Mouse (Mus musculus): ENCODE measurements at regions not wholly inside any gene's neighbourhood (a gene's known extent, or its start where the extent isn't known, plus 50 kb on each side); places are given as distances from the start of the nearest gene placed in this dataset.
"Not testable (repeated sequence)": the region's sequence is repeated elsewhere in the genome, so short reads cannot be mapped to it uniquely, and the experiment has no call there.

- no peak for TF ChIP-seq GABPA (IDR thresholded peaks at IDR 0.05; ENCODE audit: low read depth, low read length)
- TF ChIP-seq POLR2A (IDR thresholded peaks at IDR 0.05; ENCODE audit: control insufficient read depth in 1 of 2, insufficient read depth in 1 of 2, low read depth in 1 of 2, low read length in 2 of 2, poor library complexity in 1 of 2), result no peak
Measured at GRCm38 (mm10) chr1:43310711-43311695, 114.2 kb upstream of the Fhl2 start (continued).

DNA sequence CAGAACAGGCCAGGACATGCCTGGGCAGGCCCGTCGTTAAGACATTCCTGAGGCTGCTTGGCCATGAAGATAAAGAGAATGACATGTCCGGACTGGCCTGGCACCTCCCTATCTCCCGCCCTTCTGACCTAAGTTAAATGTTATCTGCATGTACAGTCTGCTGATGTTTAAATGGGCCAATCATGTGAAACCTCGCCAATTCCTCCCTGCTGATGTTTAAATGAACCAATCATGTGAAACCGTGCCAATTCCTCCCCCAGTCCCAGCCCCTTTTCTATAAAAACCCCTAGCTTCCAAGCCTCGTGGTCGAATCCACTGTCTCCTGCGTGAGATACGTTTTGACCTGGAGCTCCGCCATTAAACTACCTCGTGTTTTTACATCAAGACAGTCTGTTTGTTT, 119.5 kb upstream of the Fhl2 start:
- H3K4me3 ChIP-seq (ENCODE audit: control insufficient read depth in 1 of 2, insufficient read depth in 1 of 2, low read depth in 2 of 2, low read length in 2 of 2); H3K9ac ChIP-seq (ENCODE audit: control insufficient read depth, low read depth, low read length, poor library complexity, severe bottlenecking); H3K79me2 ChIP-seq (ENCODE audit: control insufficient read depth, insufficient read depth, low read length, poor library complexity); H3K27me3 ChIP-seq (ENCODE audit: control insufficient read depth in 1 of 2, insufficient read depth in 2 of 2, low read length in 2 of 2); H3K4me1 ChIP-seq (ENCODE audit: control insufficient read depth in 1 of 2, insufficient read depth in 2 of 2, low read length in 2 of 2); DNase-seq (ENCODE audit: low read depth, low spot score); H3K27ac ChIP-seq (ENCODE audit: control insufficient read depth, low read depth, low read length); H3K36me3 ChIP-seq (ENCODE audit: control insufficient read depth in 1 of 2, insufficient read depth in 2 of 2, low read length in 2 of 2); H3K9me3 ChIP-seq (replicated peaks; ENCODE audit: insufficient read depth, low read length): not testable (repeated sequence)

- H3K27me3 ChIP-seq (ENCODE audit: control insufficient read depth in 1 of 2, insufficient read depth in 2 of 2, low read length in 2 of 2), result no peaks in the 10 kb centered on the region
- no peaks in the 10 kb centered on the region for H3K4me1 ChIP-seq (ENCODE audit: control insufficient read depth in 1 of 2, insufficient read depth in 2 of 2, low read length in 2 of 2)
- H3K79me2 ChIP-seq (ENCODE audit: control insufficient read depth, insufficient read depth, low read length, poor library complexity), result no peaks in the 10 kb centered on the region
- DNase-seq (ENCODE audit: low read depth, low spot score), result no peak
- H3K4me3 ChIP-seq (ENCODE audit: control insufficient read depth in 1 of 2, insufficient read depth in 1 of 2, low read depth in 2 of 2, low read length in 2 of 2), result no peak overlapping the region
- TF ChIP-seq POLR2A (IDR thresholded peaks at IDR 0.05; ENCODE audit: control insufficient read depth in 1 of 2, insufficient read depth in 1 of 2, low read depth in 1 of 2, low read length in 2 of 2, poor library complexity in 1 of 2) (no peak), JUND (IDR thresholded peaks at IDR 0.05; ENCODE audit: low read depth, low read length) (no peak), SIN3A (IDR thresholded peaks at IDR 0.05; ENCODE audit: low read length) (no peak), POLR2AphosphoS2 (IDR thresholded peaks at IDR 0.05; ENCODE audit: low read length) (no peak), USF2 (IDR thresholded peaks at IDR 0.05; ENCODE audit: borderline replicate concordance in 1 of 2, insufficient read depth in 1 of 2, low read depth in 1 of 2, low read length in 2 of 2) (no peak), ZMIZ1 (IDR thresholded peaks at IDR 0.05; ENCODE audit: low read depth, low read length) (no peak), UBTF (IDR thresholded peaks at IDR 0.05; ENCODE audit: borderline replicate concordance, insufficient read depth, low read depth, low read length) (no peak), ELF1 (IDR thresholded peaks at IDR 0.05; ENCODE audit: low read depth, low read length) (no peak), TCF12 (IDR thresholded peaks at IDR 0.05; ENCODE audit: low read depth, low read length) (no peak), CHD1 (IDR thresholded peaks at IDR 0.05; ENCODE audit: low read depth, low read length) (no peak), CTCF (IDR thresholded peaks at IDR 0.05 in 2 of 3, conservative IDR thresholded peaks at IDR 0.05 in 1 of 3; ENCODE audit: control insufficient read depth in 1 of 3, insufficient read depth in 1 of 3, low read depth in 2 of 3, low read length in 3 of 3, poor library complexity in 1 of 3, severe bottlenecking in 1 of 3) (no peak), E2F4 (IDR thresholded peaks at IDR 0.05; ENCODE audit: borderline replicate concordance, low read depth, low read length) (no peak), MYB (IDR thresholded peaks at IDR 0.05; ENCODE audit: low read depth, low read length) (no peak), RAD21 (IDR thresholded peaks at IDR 0.05; ENCODE audit: low read depth, low read length) (no peak)
- H3K9ac ChIP-seq (ENCODE audit: control insufficient read depth, low read depth, low read length, poor library complexity, severe bottlenecking), result no peak overlapping the region
- no peaks in the 10 kb centered on the region for H3K36me3 ChIP-seq (ENCODE audit: control insufficient read depth in 1 of 2, insufficient read depth in 2 of 2, low read length in 2 of 2)
- no peaks in the 10 kb centered on the region for H3K9me3 ChIP-seq (replicated peaks; ENCODE audit: insufficient read depth, low read length)
- H3K27ac ChIP-seq (ENCODE audit: control insufficient read depth, low read depth, low read length), result no peak overlapping the region
Measured at GRCm38 (mm10) chr1:43317076-43317871, 120.5 kb upstream of the Fhl2 start.

DNA sequence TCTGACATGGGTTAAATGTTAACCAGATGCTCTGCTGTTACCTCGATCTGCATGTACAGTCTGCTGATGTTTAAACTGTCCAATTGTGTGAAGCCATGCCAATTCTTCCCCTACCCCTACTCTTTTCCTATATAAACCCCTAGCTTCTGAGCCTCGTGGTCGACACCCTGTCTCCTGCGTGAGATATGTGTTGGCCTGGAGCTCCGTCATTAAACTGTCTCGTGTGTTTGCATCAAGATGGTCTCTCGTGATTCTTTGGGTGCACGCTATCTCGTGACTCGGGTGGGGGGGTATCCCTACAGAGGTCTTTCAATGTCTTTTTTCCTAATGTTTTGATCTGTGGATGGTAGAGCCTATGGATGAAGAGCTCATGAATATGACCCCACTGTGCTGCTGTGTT, 110.9 kb upstream of the Nck2 start:
- not testable (repeated sequence) for H3K4me1 ChIP-seq (ENCODE audit: control insufficient read depth in 1 of 2, insufficient read depth in 2 of 2, low read length in 2 of 2)

More for the DNA sequence above, 110.9 kb upstream of the Nck2 start:
- not testable (repeated sequence) for DNase-seq (ENCODE audit: low read depth, low spot score); H3K27me3 ChIP-seq (ENCODE audit: control insufficient read depth in 1 of 2, insufficient read depth in 2 of 2, low read length in 2 of 2); H3K4me3 ChIP-seq (ENCODE audit: control insufficient read depth in 1 of 2, insufficient read depth in 1 of 2, low read depth in 2 of 2, low read length in 2 of 2); H3K9me3 ChIP-seq (replicated peaks; ENCODE audit: insufficient read depth, low read length); H3K9ac ChIP-seq (ENCODE audit: control insufficient read depth, low read depth, low read length, poor library complexity, severe bottlenecking); H3K79me2 ChIP-seq (ENCODE audit: control insufficient read depth, insufficient read depth, low read length, poor library complexity); H3K27ac ChIP-seq (ENCODE audit: control insufficient read depth, low read depth, low read length); H3K36me3 ChIP-seq (ENCODE audit: control insufficient read depth in 1 of 2, insufficient read depth in 2 of 2, low read length in 2 of 2)
